Mouse (Mus musculus) testis, adult 2 months (tissue): Measurements from ENCODE around the gene Olfr457.
"Not testable (repeated sequence)": the region's sequence is repeated elsewhere in the genome, so short reads cannot be mapped to it uniquely, and the experiment has no call there.

Experiments used
- CTCF ChIP-seq: fragments of 200-500 bp; IDR thresholded peaks from 2 replicates; pipeline ENCODE4 v1.5.1; 2012; ENCODE audit warnings: low read depth, mild to moderate bottlenecking, inconsistent platforms, low read length, moderate library complexity; ENCODE audit not compliant: control insufficient read depth, insufficient read depth, insufficient replicate concordance
- POLR2A ChIP-seq: fragments of 200-500 bp; IDR thresholded peaks from 2 replicates; pipeline ENCODE4 v1.6.1; 2012; ENCODE audit warnings: low read depth, mild to moderate bottlenecking, inconsistent platforms, low read length, moderate library complexity; ENCODE audit not compliant: control insufficient read depth

- not testable (repeated sequence) for TF ChIP-seq CTCF, POLR2A
Measured at GRCm38 (mm10) chr6:42471298-42471697, 4.8 kb downstream of the Olfr457 start.
